ENCODE assay signal across 9 mouse cellular contexts in the genomic region with DNA sequence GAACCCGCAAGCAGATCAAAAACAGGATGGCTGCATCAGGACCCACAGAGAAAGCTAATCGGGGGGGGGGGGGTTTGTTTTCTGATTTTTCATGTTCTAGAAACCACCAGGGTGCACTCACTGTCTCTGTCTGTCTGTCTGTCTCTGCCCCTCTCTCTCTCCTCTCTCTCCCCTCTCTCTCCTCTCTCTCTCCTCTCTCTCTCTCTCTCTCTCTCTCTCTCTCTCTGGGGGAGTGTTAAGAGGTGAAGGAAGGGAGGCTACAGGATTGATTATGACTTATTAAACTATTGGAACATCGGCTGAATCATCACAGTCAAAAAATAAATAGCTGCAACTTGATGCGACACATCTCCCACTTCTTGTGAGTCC. TPM values are rescaled to one million over a fixed set of nuclear protein-coding genes. Genes with fewer than 3 reads are reported as not detected.
DNase-seq lines count a peak whose midpoint lies in the region; ATAC-seq and TF ChIP-seq lines count a peak whose summit lies in the region.
"Had no signal": no experiment of that assay in that cellular context is flagged by ENCODE, and none has a peak within 500 bp of the region (broad histone marks: within the 10 kb centered on the region; RNA-seq: fewer than 3 reads in every experiment).

No protein-coding gene starts in this region.

- H3K9me3 ChIP-seq in lung, embryonic 14.5 days (ENCODE audit: low read depth, low read length): no peaks in the 10 kb centered on the region
- H3K9me3 ChIP-seq in forebrain, embryonic 12.5 days: no peaks in the 10 kb centered on the region
- no peaks in the 10 kb centered on the region for H3K9me3 ChIP-seq in limb, embryonic 13.5 days

- H3K4me2 ChIP-seq in lung, embryonic 14.5 days: peak overlapping the region; percentile 83
- H3K4me2 ChIP-seq in forebrain, embryonic 12.5 days: peak overlapping the region; percentile 98
- peak overlapping the region; percentile 97 for H3K4me2 ChIP-seq in limb, embryonic 13.5 days (replicated peaks)

- H3K4me3 ChIP-seq in lung, embryonic 14.5 days (ENCODE audit: low read depth, low read length): peak overlapping the region; percentile 44
- peak overlapping the region; percentile 56 for H3K4me3 ChIP-seq in forebrain, embryonic 12.5 days (replicated peaks)
- H3K4me3 ChIP-seq in limb, embryonic 13.5 days: peak overlapping the region; percentile 52
- H3K4me3 ChIP-seq in olfactory bulb, adult 2 months (ENCODE audit: insufficient read depth, low read depth, low read length): peak overlapping the region; percentile 46

- H3K36me3 ChIP-seq in lung, embryonic 14.5 days (ENCODE audit: insufficient read depth): no peaks in the 10 kb centered on the region
- H3K36me3 ChIP-seq in forebrain, embryonic 12.5 days (replicated peaks): no peaks in the 10 kb centered on the region
- H3K36me3 ChIP-seq in limb, embryonic 13.5 days: no peaks in the 10 kb centered on the region

- H3K9ac ChIP-seq in lung, embryonic 14.5 days: no peak overlapping the region
- H3K9ac ChIP-seq in forebrain, embryonic 12.5 days: 0 out of 2 replicates have a peak overlapping the region, but pooled peaks have one; percentile 59
- H3K9ac ChIP-seq in limb, embryonic 13.5 days: peak overlapping the region; percentile 61; the same call in 1 of the 2 replicates

- TF ChIP-seq POLR2A in olfactory bulb, adult 2 months (IDR thresholded peaks at IDR 0.05; ENCODE audit: insufficient read depth, low read depth, low read length): no peak

- WGBS in lung, embryonic 14.5 days: 31% methylated on average over 4 of the region's 4 CpGs
- 22% methylated on average over 4 of the region's 4 CpGs for WGBS in forebrain, embryonic 12.5 days
- 20% methylated on average over 4 of the region's 4 CpGs for WGBS in limb, embryonic 13.5 days
- WGBS in olfactory bulb, adult 2 months: 31% methylated on average over 4 of the region's 4 CpGs

- ATAC-seq in lung, embryonic 14.5 days (ENCODE audit: insufficient read depth): no peak
- no peak for ATAC-seq in forebrain, embryonic 12.5 days (ENCODE audit: low FRiP score)
- no peak for ATAC-seq in limb, embryonic 13.5 days (ENCODE audit: low FRiP score, low read depth)
- ATAC-seq in activated CD4-positive, CD25-positive, alpha-beta regulatory T cell, adult 4 months: no peak

- H3K4me1 ChIP-seq in lung, embryonic 14.5 days (ENCODE audit: insufficient read depth): no peaks in the 10 kb centered on the region
- peaks cover 34% of the 10 kb centered on the region for H3K4me1 ChIP-seq in forebrain, embryonic 12.5 days
- H3K4me1 ChIP-seq in limb, embryonic 13.5 days: peaks cover 25% of the 10 kb centered on the region
- H3K4me1 ChIP-seq in olfactory bulb, adult 2 months (ENCODE audit: control insufficient read depth, insufficient read depth, low read length): peaks cover 33% of the 10 kb centered on the region

- TF ChIP-seq CTCF in lung, embryonic 14.5 days (IDR thresholded peaks at IDR 0.05; ENCODE audit: low read depth): no peak
- no peak for TF ChIP-seq CTCF in olfactory bulb, adult 2 months (IDR thresholded peaks at IDR 0.05; ENCODE audit: insufficient read depth, low read depth, low read length)

- H3K27ac ChIP-seq in lung, embryonic 14.5 days (ENCODE audit: low read depth): no peak overlapping the region
- H3K27ac ChIP-seq in forebrain, embryonic 12.5 days: 0 out of 2 replicates have a peak overlapping the region, but pooled peaks have one; percentile 13
- no peak overlapping the region for H3K27ac ChIP-seq in limb, embryonic 13.5 days
- H3K27ac ChIP-seq in olfactory bulb, adult 2 months (ENCODE audit: insufficient read depth, low read depth, low read length): no peak overlapping the region

- peaks cover 37% of the 10 kb centered on the region for H3K27me3 ChIP-seq in lung, embryonic 14.5 days (ENCODE audit: insufficient read depth, low read length)
- peaks cover 56% of the 10 kb centered on the region for H3K27me3 ChIP-seq in forebrain, embryonic 12.5 days
- peaks cover 62% of the 10 kb centered on the region for H3K27me3 ChIP-seq in limb, embryonic 13.5 days

- DNase-seq in lung, embryonic 14.5 days: no peak
- no peak for DNase-seq in lung, postnatal 14 days
- DNase-seq in urinary bladder, adult 2 months (ENCODE audit: low spot score): no peak
- DNase-seq in thymus, postnatal 4 days: no peak

RNA-seq across cellular contexts. Expression of a gene that starts 0.9 kb away (rescaled TPM):
- polyA plus RNA-seq in lung, embryonic 14.5 days (2014; fragmentation: Nextera tagmentation; extraction: Ambion mirVana): 1.4 and 2.0 TPM in 2 replicates
- 22.4 and 25.4 TPM in 2 replicates for polyA plus RNA-seq in forebrain, embryonic 12.5 days (2016; fragmentation: Nextera tagmentation; extraction: Ambion mirVana)
- polyA plus RNA-seq in limb, embryonic 13.5 days (2015; fragmentation: Nextera tagmentation; extraction: Ambion mirVana): 1.1 and 1.5 TPM in 2 replicates
- polyA plus RNA-seq in olfactory bulb, adult 2 months (2012; ENCODE audit: insufficient read depth, insufficient read length, low replicate concordance, missing spikeins): not detected in 2 replicates
- polyA plus RNA-seq in urinary bladder, adult 2 months (2012; rRNA removed): 0.15 and 0.21 TPM in 2 replicates
- not detected for polyA plus RNA-seq in activated CD4-positive, CD25-positive, alpha-beta regulatory T cell, adult 4 months (2017; shearing (Covaris generic))
- polyA plus RNA-seq: erythroblast, embryonic 14.5 days had no signal

RNA-seq across cellular contexts. Expression of a gene that starts 30.7 kb away (rescaled TPM):
- 28.4 and 28.8 TPM in 2 replicates for polyA plus RNA-seq in lung, embryonic 14.5 days (2014; fragmentation: Nextera tagmentation; extraction: Ambion mirVana)
- 35.3 and 38.3 TPM in 2 replicates for polyA plus RNA-seq in forebrain, embryonic 12.5 days (2016; fragmentation: Nextera tagmentation; extraction: Ambion mirVana)
- polyA plus RNA-seq in limb, embryonic 13.5 days (2015; fragmentation: Nextera tagmentation; extraction: Ambion mirVana): 25.4 and 27.7 TPM in 2 replicates
- not detected in 2 replicates for polyA plus RNA-seq in olfactory bulb, adult 2 months (2012; ENCODE audit: insufficient read depth, insufficient read length, low replicate concordance, missing spikeins)
- 40.7 and 42.7 TPM in 2 replicates for polyA plus RNA-seq in urinary bladder, adult 2 months (2012; rRNA removed)
- 10 to 100 TPM; 17.6 to 17.9 TPM for polyA plus RNA-seq in activated CD4-positive, CD25-positive, alpha-beta regulatory T cell, adult 4 months (2017; shearing (Covaris generic))

RNA-seq across cellular contexts. Expression of a gene that starts 31.6 kb away (rescaled TPM):
- 19.6 and 21.8 TPM in 2 replicates for polyA plus RNA-seq in lung, embryonic 14.5 days (2014; fragmentation: Nextera tagmentation; extraction: Ambion mirVana)
- polyA plus RNA-seq in forebrain, embryonic 12.5 days (2016; fragmentation: Nextera tagmentation; extraction: Ambion mirVana): 23.9 and 25.1 TPM in 2 replicates
- 25.9 and 26.4 TPM in 2 replicates for polyA plus RNA-seq in limb, embryonic 13.5 days (2015; fragmentation: Nextera tagmentation; extraction: Ambion mirVana)
- polyA plus RNA-seq in olfactory bulb, adult 2 months (2012; ENCODE audit: insufficient read depth, insufficient read length, low replicate concordance, missing spikeins): not detected in 2 replicates
- polyA plus RNA-seq in urinary bladder, adult 2 months (2012; rRNA removed): 12.8 and 13.2 TPM in 2 replicates
- polyA plus RNA-seq in activated CD4-positive, CD25-positive, alpha-beta regulatory T cell, adult 4 months (2017; shearing (Covaris generic)): 10 to 100 TPM; 12.5 to 17.1 TPM

Comparison
In these comparisons a context has a peak if more than half of its experiments do, and no peak if none do; other contexts are left out.
1. RNA of a gene that starts 30.7 kb away (polyA plus RNA-seq): 40.7 to 42.7 TPM in urinary bladder, adult 2 months, 35.3 to 38.3 TPM in forebrain, embryonic 12.5 days, 28.4 to 28.8 TPM in lung, embryonic 14.5 days, 25.4 to 27.7 TPM in limb, embryonic 13.5 days and 17.6 to 17.9 TPM in activated CD4-positive, CD25-positive, alpha-beta regulatory T cell, adult 4 months; not detected in olfactory bulb, adult 2 months; every median in the first group is over 10 times any median in the second.
2. RNA of a gene that starts 31.6 kb away (polyA plus RNA-seq): 25.9 to 26.4 TPM in limb, embryonic 13.5 days, 23.9 to 25.1 TPM in forebrain, embryonic 12.5 days, 19.6 to 21.8 TPM in lung, embryonic 14.5 days, 12.5 to 17.1 TPM in activated CD4-positive, CD25-positive, alpha-beta regulatory T cell, adult 4 months and 12.8 to 13.2 TPM in urinary bladder, adult 2 months; not detected in olfactory bulb, adult 2 months; every median in the first group is over 10 times any median in the second.
3. Peak in every context shown above with its lines, with median percentiles within 50 percentile points of each other: H3K4me2 ChIP-seq and H3K4me3 ChIP-seq.